Mouse (Mus musculus) stomach, postnatal 0 days (tissue): Measurements from ENCODE around the gene Tigd3.

Experiments
- CTCF ChIP-seq: IDR thresholded peaks from 2 replicates; pipeline ENCODE4 v1.5.1; 2016; ENCODE audit warnings: antibody characterized with exemption, low read depth, mild to moderate bottlenecking, moderate library complexity
- EP300 ChIP-seq: optimal IDR thresholded peaks from 2 replicates; pipeline ENCODE3; 2016; ENCODE audit warnings: antibody characterized with exemption

DNA sequence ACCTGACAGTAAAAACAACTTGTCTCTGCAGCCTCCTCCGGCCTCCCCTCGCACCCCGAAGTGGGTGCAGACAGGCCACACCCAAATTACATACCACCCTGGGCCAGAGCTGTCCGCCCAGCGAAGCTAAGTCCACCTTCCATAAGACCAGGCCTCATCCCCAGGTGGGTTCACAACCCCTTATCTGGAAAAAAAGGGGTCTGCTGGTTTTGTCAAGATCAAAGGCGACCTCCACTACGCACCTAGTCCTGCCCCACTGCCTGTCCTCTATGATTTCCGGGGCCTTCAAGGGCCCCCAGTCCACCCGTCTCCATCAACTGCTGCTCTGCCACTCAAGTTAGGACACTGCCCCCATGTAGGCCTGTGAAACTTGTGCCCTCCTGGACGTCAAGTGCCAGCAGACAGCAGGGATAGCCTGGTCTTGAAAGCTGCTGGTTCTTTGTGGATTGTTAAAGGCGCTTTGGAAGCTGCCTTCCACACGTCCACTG lies 49.1 kb downstream of the Tigd3 start:
- TF ChIP-seq CTCF = no peak
- no peak for TF ChIP-seq EP300
